Mouse (Mus musculus) embryonic facial prominence, embryonic 12.5 days (tissue): ENCODE measurements around the gene Lrrc26. TPM values are rescaled to one million over a fixed set of nuclear protein-coding genes. Genes with fewer than 3 reads are reported as not detected.
A peak's percentile ranks its signal among the peaks of the same experiment; 100 is the strongest.

Source experiments
- ATAC-seq: fragments of 200-750 bp; cut with Nextera tagmentation; 2 replicates; pipeline ENCODE4 v1.8.0; 2017; ENCODE audit not compliant: insufficient number of reproducible peaks, insufficient read depth, low FRiP score, low TSS enrichment
- H3K27ac ChIP-seq: fragments of 300-500 bp; sonication (generic); 2 replicates; pipeline ENCODE4 v1.5.1; 2016; ENCODE audit warnings: mild to moderate bottlenecking
- H3K27me3 ChIP-seq: fragments of 300-500 bp; sonication (generic); 2 replicates; pipeline ENCODE4 v1.6.1; 2016; ENCODE audit warnings: mild to moderate bottlenecking, moderate library complexity
- H3K36me3 ChIP-seq: fragments of 300-500 bp; sonication (generic); 2 replicates; pipeline ENCODE4 v1.6.1; 2016; ENCODE audit warnings: mild to moderate bottlenecking
- H3K4me1 ChIP-seq: fragments of 300-500 bp; sonication (generic); 2 replicates; pipeline ENCODE4 v1.6.1; 2016
- H3K4me2 ChIP-seq: fragments of 300-500 bp; sonication (generic); replicated peaks from 2 replicates; pipeline ENCODE4 v1.6.1; 2016; ENCODE audit warnings: mild to moderate bottlenecking, moderate library complexity
- H3K4me3 ChIP-seq: fragments of 300-500 bp; sonication (generic); 2 replicates; pipeline ENCODE4 v1.5.1; 2016; ENCODE audit warnings: mild to moderate bottlenecking
- H3K9ac ChIP-seq: fragments of 300-500 bp; sonication (generic); 2 replicates; pipeline ENCODE4 v1.6.1; 2016; ENCODE audit warnings: mild to moderate bottlenecking, moderate library complexity
- H3K9me3 ChIP-seq: fragments of 300-500 bp; sonication (generic); 2 replicates; pipeline ENCODE4 v1.6.1; 2016; ENCODE audit warnings: mild to moderate bottlenecking, moderate library complexity
- WGBS: fragments of 180-500 bp; shearing (Covaris S2); methylation state at CpG from one replicate; pipeline ENCODE4 v1.1.7; 2016; 5-methylcytosine and 5-hydroxymethylcytosine counted together
- polyA plus RNA-seq: library from polyadenylated mRNA; unstranded; fragments of >200 nt; fragmentation: Nextera tagmentation; extraction: Ambion mirVana; gene quantifications from 2 replicates; pipeline ENCODE4 v1.2.1, GENCODE M21; 2016

Lrrc26 gene
- polyA plus RNA-seq, 1 experiment from 2014 or later = not detected

DNA sequence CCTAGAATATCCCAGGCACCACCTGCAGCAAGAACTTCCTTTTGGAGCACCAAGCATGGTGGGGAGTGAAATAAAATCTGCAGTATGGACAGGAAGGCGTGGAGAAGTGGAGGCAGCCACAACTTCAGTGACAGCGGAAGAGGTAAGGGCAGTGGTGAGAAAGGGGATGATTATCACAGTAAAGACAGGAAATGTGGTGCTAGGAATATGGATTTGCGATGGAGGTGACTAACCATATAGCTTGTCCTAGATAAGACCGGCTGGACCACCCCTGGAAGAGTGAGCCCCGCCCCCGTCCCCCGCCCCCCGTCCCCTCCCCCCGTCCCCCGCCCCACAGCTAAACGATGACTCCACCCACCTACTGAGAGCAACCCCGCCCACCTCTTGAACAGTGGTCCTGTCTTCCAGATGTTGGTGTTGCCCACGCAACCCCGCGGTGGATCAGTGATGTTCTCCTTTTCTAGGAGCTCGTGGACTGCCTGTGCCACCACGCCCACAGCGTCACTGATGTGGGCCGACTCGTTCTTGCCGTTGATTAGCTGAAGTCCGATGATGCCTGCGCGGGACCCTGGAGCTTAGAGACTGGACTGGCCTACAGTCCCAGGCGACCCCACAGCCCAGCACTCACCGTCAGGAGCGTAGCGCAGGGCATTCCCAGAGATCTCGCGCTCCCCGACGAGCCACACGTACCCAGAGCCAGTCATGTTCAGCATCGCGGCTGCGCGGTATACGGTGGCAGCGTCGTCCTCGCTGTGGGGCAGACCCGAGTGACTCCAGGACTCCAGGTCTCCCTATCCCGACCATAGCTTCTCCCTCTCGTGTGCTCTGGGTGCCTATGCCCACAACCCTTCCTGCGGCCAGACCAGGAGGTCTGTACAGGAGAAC, 15.2 kb downstream of the Lrrc26 start:
- H3K9me3 ChIP-seq = no peaks in the 10 kb centered on the region
- peaks cover 9% of the 10 kb centered on the region; the same call in 1 of the 2 replicates for H3K4me1 ChIP-seq
- H3K27ac ChIP-seq = no peak overlapping the region
- no peaks in the 10 kb centered on the region for H3K36me3 ChIP-seq
- peaks cover 59% of the 10 kb centered on the region for H3K27me3 ChIP-seq
- H3K9ac ChIP-seq = peak overlapping the region; percentile 56
- ATAC-seq = peak; percentile 57
- peak overlapping the region; percentile 46 for H3K4me3 ChIP-seq
- peak overlapping the region; percentile 84 for H3K4me2 ChIP-seq
- 3% methylated on average over 45 of the region's 45 CpGs for WGBS

DNA sequence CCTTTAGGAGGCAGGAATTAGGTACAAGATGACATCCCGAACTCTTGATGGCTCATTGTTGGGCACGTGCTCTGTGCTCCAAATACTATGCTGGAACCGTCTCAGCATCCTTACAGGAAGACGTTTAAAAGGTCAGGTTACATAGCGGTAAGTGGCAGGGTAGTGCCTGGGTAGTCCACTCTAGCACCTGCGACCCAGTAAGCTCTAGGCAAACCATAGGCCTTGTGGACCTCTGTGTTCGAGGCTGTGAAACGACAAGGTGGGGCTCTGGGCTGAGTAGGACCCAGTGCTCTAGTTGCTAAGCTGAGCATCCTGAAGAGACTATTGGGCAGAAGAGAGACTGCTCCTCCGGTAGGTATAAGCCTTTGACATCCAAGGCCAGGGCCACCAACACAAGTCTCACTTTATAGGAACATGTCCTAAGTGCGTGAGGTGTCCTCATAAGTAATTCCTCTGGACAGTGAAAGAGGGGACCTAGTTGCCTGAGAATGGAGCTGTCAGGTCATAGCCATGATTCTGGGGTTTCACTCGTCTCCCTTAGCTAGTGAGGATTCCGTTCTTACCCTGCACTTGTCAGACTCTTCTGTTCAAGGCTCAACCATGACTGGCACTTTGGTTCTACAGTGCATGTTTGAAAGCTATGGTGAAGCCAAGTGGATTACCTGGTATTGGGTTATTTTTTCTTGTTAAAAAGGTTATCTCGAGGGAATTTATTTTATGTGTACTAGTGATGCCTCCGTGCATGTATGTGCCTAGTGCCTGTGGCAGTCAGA, 16.1 kb downstream of the Lrrc26 start:
- Histone ChIP-seq H3K4me2 (peak overlapping the region; percentile 84), H3K9ac (peak overlapping the region; percentile 56), H3K4me3 (peak overlapping the region; percentile 46), H3K27ac (no peak overlapping the region), H3K36me3 (no peaks in the 10 kb centered on the region), H3K27me3 (peaks cover 68% of the 10 kb centered on the region), H3K9me3 (no peaks in the 10 kb centered on the region), H3K4me1 (peaks cover 9% of the 10 kb centered on the region; the same call in 1 of the 2 replicates)
- 0 out of 2 replicates have a peak, but pooled peaks have one; percentile 24 for ATAC-seq
- 47% methylated on average over 14 of the region's 14 CpGs for WGBS

DNA sequence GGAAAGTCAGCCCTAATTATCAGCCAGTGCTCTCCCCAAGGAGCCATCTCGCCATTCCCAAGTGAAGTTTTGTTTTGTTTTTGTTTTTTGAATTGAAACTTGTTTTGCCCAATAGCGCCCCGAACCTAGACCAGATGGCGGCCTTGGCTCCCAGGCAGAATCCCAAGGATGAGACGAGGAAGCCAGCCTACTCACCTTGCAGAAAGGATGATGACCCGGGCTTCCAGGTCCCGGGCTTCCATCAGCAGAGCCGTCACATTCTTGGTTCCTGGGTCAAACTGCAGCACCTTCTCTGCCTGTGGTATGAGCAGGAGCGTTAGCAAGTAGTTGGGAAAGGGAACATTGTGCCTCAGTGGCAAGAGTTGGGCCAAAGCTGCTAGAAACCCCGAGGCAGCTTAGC, 20.5 kb downstream of the Lrrc26 start:
- H3K27me3 ChIP-seq = peaks cover 93% of the 10 kb centered on the region

DNA sequence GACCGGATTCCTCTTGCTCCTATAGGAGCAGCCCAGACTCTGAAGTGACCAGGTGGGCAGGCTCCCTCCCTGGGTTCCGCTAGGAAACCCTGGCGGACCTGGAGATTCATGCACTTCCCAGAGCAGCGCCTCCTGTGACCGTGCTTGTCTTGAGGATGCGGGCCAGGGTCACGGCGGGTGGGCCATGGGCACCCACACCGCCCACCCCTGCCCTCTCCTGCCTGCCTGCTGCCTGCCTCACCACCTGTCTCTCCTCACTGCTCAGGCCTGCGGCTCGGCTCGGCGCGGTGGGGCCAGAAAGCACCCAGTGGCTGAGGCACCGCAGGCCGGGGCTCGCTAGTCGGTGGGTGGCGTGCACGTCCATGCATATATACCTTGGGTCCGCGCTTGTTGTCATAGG, 21.3 kb downstream of the Lrrc26 start:
- H3K4me2 ChIP-seq = no peak overlapping the region
- no peaks in the 10 kb centered on the region for H3K4me1 ChIP-seq
- no peaks in the 10 kb centered on the region for H3K36me3 ChIP-seq
- H3K27ac ChIP-seq = no peak overlapping the region
- no peaks in the 10 kb centered on the region for H3K9me3 ChIP-seq
- H3K27me3 ChIP-seq = peaks cover 89% of the 10 kb centered on the region
- ATAC-seq = no peak
- 2% methylated on average over 22 of the region's 22 CpGs for WGBS
- no peak overlapping the region for H3K9ac ChIP-seq
- H3K4me3 ChIP-seq = no peak overlapping the region

More for the DNA sequence above, 20.5 kb downstream of the Lrrc26 start:
- H3K4me2 ChIP-seq = no peak overlapping the region
- WGBS = 56% methylated on average over 10 of the region's 10 CpGs
- no peak overlapping the region for H3K9ac ChIP-seq
- H3K4me3 ChIP-seq = no peak overlapping the region
- ATAC-seq = no peak
- H3K36me3 ChIP-seq = no peaks in the 10 kb centered on the region
- no peak overlapping the region for H3K27ac ChIP-seq
- H3K4me1 ChIP-seq = peaks cover 2% of the 10 kb centered on the region; the same call in 1 of the 2 replicates
- H3K9me3 ChIP-seq = no peaks in the 10 kb centered on the region

DNA sequence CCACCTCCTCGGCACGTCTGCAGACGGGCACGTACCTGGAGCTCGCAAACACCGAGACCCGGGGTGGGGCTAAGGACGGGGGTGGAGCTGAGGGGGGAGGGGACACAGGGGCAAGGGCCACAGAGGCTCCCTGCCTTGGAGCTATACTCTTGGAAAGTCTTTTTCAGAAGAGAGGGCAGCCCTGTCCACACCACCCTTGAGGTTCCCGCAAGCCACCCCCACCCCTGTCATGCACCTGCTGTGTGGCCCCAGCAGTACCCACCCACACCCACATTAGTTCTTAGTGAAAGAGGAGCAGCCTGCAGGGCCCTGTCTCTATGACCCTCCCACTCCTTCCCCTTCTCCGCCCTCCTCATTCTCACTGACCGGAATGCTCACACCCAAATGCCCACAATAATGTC, 21.8 kb downstream of the Lrrc26 start:
- no peaks in the 10 kb centered on the region for H3K4me1 ChIP-seq
- 7% methylated on average over 11 of the region's 11 CpGs for WGBS
- peaks cover 89% of the 10 kb centered on the region for H3K27me3 ChIP-seq
- H3K9me3 ChIP-seq = no peaks in the 10 kb centered on the region
- no peak for ATAC-seq
- no peak overlapping the region for H3K4me2 ChIP-seq
- no peak overlapping the region for H3K4me3 ChIP-seq
- no peaks in the 10 kb centered on the region for H3K36me3 ChIP-seq
- H3K27ac ChIP-seq = no peak overlapping the region
- H3K9ac ChIP-seq = no peak overlapping the region

DNA sequence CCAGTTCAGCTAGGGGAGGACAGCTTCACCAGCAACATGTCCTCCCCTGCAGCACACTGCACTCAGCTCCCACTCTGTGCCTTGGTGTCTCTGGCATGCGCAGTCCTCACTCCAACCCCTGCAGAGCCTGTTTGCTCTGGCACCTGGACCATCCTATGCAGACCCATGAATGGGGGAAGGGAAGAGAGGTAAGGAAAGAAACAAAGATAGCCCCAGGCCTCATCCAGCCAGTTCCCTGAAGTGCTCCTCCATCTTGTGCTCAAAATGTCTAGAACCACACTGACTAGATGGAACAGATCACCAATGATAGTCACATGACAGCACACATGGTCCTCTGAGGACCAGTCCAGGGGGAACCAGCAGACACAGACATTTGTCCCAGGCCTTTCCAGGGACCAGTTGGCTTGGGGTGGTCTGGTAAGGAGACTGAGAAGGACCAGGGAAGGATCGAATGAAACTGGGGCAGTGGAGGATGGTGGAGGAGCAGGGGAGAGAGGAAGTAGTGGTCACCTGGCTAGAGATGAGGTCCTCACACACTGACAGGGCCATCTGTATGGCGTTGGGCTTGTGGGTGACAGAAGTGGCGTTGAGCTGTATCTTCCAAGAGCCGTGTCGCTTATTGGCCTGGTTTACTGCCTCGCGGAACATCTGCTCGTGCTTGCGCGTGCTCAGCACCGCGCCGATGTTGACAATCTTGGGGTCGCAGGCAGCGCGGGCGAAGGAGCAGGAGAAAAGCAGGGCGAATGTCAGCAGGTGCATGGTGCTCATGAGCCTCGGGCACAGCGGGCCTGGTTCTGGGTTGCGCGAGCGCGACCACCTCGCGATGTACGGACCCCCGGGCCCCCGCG, 28.6 kb downstream of the Lrrc26 start:
- H3K4me1 ChIP-seq = peaks cover 9% of the 10 kb centered on the region; the same call in 1 of the 2 replicates
- peaks cover 76% of the 10 kb centered on the region for H3K27me3 ChIP-seq
- peak; percentile 41; the same call in 1 of the 2 replicates for ATAC-seq
- no peak overlapping the region for H3K9ac ChIP-seq
- H3K27ac ChIP-seq = no peak overlapping the region
- no peaks in the 10 kb centered on the region for H3K9me3 ChIP-seq
- H3K4me3 ChIP-seq = peak overlapping the region; percentile 30
- H3K36me3 ChIP-seq = no peaks in the 10 kb centered on the region
- H3K4me2 ChIP-seq = peak overlapping the region; percentile 55
- 8% methylated on average over 31 of the region's 31 CpGs for WGBS

DNA sequence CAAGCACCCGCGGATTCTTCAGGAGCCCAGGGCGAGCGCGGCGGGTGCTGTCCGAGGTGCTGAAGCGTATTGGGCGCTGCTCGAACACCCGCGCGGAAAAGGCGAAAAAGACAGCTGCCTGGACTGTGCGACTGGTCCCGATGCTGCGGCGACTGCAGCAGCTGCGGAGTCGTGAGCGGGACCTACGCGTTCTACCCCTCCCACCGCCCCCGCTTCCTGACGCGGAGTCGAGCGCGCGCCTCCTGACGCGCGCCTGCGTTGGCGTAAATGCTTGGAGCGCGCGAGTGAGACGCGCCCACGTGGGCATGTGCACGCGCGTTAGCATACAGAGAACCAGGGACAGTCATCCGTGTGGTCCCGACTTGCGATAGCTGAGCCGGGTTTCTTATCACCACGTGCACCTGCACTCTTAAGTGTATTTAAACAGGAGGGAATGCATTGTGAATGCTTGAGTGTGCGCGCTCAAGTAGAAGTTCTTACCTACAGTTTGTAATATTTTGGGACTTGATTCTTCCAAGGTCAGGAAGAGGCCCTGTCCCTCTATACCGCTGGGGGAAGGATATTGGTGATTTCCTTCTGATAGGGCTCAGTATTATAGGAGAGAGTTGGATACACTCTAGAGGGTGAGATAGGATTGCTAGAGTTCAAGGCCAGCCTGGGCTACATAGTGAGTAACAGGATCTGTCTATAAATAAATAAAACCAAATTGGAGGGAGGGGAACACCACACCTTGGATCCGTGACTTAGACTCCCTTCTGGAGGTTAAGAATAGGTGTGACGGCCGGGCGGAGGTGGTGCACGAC, 29.5 kb downstream of the Lrrc26 start, which contains the start of gene Grin1:
Gene Grin1, minus strand, starts transcription at position 217 of the 803 bp plus-strand sequence.
- H3K4me3 ChIP-seq = peak within 1 kb of the TSS; percentile 30
- no peaks in the 10 kb centered on the region for H3K9me3 ChIP-seq
- H3K4me1 ChIP-seq = peaks cover 9% of the 10 kb centered on the region; the same call in 1 of the 2 replicates
- 10% methylated on average over 58 of the region's 58 CpGs for WGBS
- 0 out of 2 replicates have a peak, but pooled peaks have one; percentile 28 for ATAC-seq
- peaks cover 69% of the 10 kb centered on the region for H3K27me3 ChIP-seq
- no peak within 1 kb of the TSS for H3K9ac ChIP-seq
- peak within 1 kb of the TSS; percentile 55 for H3K4me2 ChIP-seq
- H3K27ac ChIP-seq = no peak within 1 kb of the TSS
- H3K36me3 ChIP-seq = no peaks in the 10 kb centered on the region

DNA sequence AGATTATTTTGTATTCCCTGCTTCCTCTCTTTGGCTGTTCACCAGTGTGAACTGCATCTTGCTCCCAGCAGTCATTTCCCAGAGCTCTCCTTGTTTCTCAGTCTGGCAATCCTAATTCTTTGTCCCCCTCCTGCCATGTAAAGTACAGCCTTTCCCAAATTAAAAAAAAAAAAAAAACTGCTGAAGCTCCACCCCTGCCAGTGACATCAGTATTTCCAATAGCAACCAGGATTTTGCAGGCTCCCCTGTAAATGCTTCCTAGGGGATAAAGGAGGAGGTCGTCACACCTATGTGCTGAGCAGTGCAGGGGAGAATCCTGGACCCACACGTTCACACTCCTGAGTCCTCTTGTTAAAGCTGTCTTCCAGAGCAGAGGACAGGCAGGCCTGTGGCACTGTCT, 30.4 kb downstream of the Lrrc26 start:
- H3K9me3 ChIP-seq = no peaks in the 10 kb centered on the region
- H3K27me3 ChIP-seq = peaks cover 61% of the 10 kb centered on the region
- no peak overlapping the region for H3K27ac ChIP-seq
- no peaks in the 10 kb centered on the region for H3K36me3 ChIP-seq
- H3K9ac ChIP-seq = no peak overlapping the region
- H3K4me1 ChIP-seq = peaks cover 9% of the 10 kb centered on the region; the same call in 1 of the 2 replicates
- ATAC-seq = no peak
- 42% methylated on average over 2 of the region's 2 CpGs for WGBS
- no peak overlapping the region for H3K4me3 ChIP-seq
- no peak overlapping the region for H3K4me2 ChIP-seq

DNA sequence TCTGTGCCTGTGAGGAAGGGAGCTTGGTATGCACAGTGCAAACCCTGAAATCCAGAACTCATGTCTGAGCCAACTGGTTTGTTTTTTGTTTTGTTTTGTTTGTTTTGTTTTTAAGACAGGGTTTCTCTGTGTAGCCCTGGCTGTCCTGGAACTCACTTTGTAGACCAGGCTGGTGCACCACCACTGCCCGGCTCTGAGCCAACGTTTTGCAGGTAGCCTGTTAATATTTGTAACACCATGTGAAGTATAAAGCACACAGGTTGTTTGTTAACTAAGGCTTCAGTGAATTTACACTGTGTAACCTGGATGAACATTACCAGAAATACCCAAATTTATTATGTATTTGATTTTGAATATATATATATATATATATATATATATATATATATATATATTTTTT, 36.3 kb downstream of the Lrrc26 start:
- Histone ChIP-seq H3K4me2 (no peak overlapping the region), H3K9ac (no peak overlapping the region), H3K4me3 (no peak overlapping the region), H3K27me3 (peaks cover 11% of the 10 kb centered on the region), H3K4me1 (no peaks in the 10 kb centered on the region), H3K9me3 (no peaks in the 10 kb centered on the region), H3K27ac (no peak overlapping the region), H3K36me3 (no peaks in the 10 kb centered on the region)
- ATAC-seq = no peak
- WGBS = 78% methylated on average over 2 of the region's 2 CpGs

DNA sequence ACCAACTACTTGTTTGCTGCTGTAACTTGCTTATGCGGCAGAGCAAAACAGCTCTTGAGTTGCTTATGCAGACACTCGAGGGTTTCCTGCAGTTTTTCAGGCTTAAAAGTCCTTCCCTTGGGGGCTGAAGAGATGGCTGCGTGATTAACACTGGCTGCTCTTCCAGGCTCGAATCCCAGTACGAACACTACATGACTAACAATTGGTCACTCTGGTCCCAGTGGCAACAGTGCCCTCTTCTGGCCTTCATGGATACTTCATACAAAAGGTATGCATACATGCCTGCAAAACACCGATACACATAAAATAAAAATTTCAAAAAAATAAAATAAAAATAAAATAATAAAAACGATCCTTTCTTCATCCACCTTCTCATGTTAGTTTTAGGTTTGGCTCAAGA, 38.7 kb downstream of the Lrrc26 start:
- Histone ChIP-seq H3K4me2 (no peak overlapping the region), H3K9me3 (no peaks in the 10 kb centered on the region), H3K9ac (no peak overlapping the region), H3K27me3 (no peaks in the 10 kb centered on the region), H3K27ac (no peak overlapping the region), H3K4me3 (no peak overlapping the region), H3K36me3 (no peaks in the 10 kb centered on the region), H3K4me1 (peaks cover 10% of the 10 kb centered on the region)
- no peak for ATAC-seq
- WGBS = 37% methylated on average over 7 of the region's 7 CpGs
